Mouse (Mus musculus): ENCODE data around the gene Ank2.
A peak's percentile ranks its signal among the peaks of the same experiment; 100 is the strongest.

Gene Ank2

GRCm38 (mm10) chr3:127498742-127499400, at the start of gene Ank2:
TSS of gene Ank2 (minus strand) at chr3:127499350.
- DNase-seq (ENCODE audit: low spot score), result peak; percentile 62

GRCm38 (mm10) chr3:127547882-127548281, 48.7 kb upstream of the Ank2 start:
- peak; percentile 20 for DNase-seq (ENCODE audit: low spot score)

DNA sequence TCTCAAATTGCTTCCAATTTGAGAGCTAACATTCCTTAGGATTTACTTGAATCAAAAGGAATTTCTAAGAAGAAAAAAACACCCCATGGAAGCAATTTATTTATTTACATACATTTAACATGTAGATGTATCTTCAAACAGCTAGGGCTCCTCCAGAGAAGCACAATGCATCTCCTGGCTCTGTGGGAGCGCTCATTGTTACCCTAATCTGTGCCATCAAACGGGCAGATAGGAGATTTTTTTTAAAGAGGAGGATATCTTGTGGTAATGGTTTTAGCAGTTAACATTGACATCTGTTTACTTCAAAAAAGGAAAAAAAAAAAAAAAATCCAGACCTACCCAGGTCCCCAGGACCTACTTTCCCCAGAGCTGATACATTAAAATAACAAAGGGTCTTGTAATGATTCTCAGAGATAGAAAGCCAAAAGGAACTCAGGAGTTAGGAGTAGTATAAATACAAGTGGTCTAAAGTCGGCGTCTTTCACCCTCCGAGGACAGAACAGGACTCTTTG, 45.5 kb upstream of the Ank2 start:
- DNase-seq (ENCODE audit: low spot score), result no peak

DNA sequence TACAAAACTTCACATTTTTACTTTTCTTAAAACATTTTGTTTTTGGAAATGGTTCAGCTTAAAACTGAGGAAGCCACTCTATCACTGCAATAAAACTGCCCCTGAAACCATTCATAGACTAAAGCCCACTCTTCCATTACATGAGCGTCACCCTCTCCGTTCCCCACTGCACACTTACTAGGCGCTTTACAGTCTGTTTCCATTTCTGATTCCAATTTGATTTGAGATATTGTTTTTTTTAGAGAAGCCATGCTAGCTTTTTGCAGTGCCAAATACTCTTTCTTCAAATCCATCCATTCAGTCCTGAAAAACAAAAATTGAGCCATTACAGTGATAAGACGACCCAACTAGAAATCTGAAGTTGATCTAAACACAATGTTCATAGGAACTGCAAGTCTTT, 44.8 kb upstream of the Ank2 start:
- no peak for DNase-seq (ENCODE audit: low spot score)

GRCm38 (mm10) chr3:127539193-127539592, 40.0 kb upstream of the Ank2 start:
- DNase-seq (ENCODE audit: low spot score), result no peak

- no peak for DNase-seq (ENCODE audit: low spot score)
Measured at GRCm38 (mm10) chr3:127530293-127530692, 31.1 kb upstream of the Ank2 start.

- DNase-seq (ENCODE audit: low spot score), result no peak
Measured at GRCm38 (mm10) chr3:127529824-127530223, 30.7 kb upstream of the Ank2 start.

GRCm38 (mm10) chr3:127529210-127529609, 30.1 kb upstream of the Ank2 start:
- no peak for DNase-seq (ENCODE audit: low spot score)

GRCm38 (mm10) chr3:127527465-127528034, 28.4 kb upstream of the Ank2 start:
- no peak for DNase-seq (ENCODE audit: low spot score)

DNA sequence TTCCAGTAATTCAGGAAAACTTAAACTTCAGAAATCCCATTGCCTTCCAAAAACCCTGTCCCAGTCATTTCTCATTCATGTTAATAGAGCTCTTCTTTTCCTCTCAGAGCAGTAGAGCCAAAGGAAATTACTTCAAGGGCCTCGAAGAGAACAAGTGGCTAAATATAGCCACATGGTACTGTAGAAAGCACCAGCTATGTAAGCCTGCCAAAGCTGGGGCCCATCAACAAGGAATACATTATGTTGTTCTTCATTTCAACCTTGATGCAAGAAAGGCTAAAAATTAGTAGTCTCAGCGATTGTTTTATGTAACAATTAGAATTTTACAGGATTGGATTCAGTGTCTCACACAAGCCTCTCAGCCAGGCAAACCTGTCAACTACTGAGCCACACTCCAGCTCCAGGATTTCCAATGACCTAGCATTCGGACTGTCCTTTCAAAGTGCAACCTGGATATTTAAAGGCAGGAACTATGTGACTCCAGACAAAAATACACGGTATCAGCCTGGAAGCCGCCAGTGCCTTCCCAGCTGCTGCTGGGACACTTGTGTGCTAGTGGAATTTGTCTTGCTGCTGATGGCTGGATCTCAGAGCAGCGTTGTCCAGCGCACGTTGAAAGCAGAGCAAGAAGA, 26.2 kb upstream of the Ank2 start:
- no peak for DNase-seq (ENCODE audit: low spot score)

- DNase-seq (ENCODE audit: low spot score), result no peak
Measured at GRCm38 (mm10) chr3:127521156-127521555, 22.0 kb upstream of the Ank2 start.

- DNase-seq (ENCODE audit: low spot score), result no peak
Measured at GRCm38 (mm10) chr3:127520300-127520699, 21.1 kb upstream of the Ank2 start.

GRCm38 (mm10) chr3:127515251-127515650, 16.1 kb upstream of the Ank2 start:
- no peak for DNase-seq (ENCODE audit: low spot score)

GRCm38 (mm10) chr3:127513699-127514098, 14.5 kb upstream of the Ank2 start:
- DNase-seq (ENCODE audit: low spot score), result no peak

- no peak for DNase-seq (ENCODE audit: low spot score)
Measured at GRCm38 (mm10) chr3:127512794-127513335, 13.7 kb upstream of the Ank2 start.

DNA sequence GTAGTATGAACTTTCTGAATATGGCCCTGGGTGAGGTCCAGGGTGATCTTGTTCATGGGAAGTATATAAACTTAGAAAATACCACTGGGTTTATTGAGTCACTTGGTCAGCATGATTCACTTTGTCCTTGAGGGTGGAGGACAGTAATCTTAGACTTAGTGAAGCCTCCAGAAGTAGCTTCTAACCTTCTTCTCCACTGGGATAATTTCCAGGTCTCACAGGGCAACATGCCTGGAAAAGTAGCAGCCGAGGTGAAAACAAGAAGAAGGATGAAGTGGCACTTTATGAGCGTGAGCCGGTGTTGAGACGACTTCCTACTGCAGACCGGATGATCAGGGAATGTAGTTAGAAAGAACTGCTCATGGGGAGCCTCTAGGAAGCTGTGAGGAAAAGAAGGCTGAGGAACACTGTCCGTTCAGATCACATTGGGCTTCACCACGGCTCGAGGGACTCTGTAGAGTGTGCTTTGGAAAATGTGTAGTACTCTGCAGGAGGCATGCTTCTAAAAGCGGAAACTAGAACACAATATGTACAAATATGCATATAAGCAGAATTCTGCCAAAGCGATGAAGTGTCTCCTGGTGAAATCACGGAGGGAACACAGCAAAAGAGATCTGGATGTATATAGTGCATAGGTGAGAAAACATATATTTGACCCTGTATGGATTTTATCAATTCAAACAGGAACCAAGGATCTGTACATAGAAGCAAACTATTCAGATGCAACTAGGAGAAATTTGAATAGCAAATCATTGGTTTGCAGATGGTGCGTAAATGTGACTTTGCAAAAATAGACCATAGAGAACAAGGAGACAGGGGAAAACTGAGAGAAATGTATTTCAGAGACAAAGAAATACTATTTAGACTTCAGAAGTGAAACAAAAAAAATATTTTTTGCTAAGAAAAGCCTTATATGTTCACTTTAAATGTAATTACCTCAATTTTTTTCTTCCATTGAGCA, 12.9 kb upstream of the Ank2 start:
- no peak for DNase-seq (ENCODE audit: low spot score)

- DNase-seq (ENCODE audit: low spot score), result no peak
Measured at GRCm38 (mm10) chr3:127507878-127508783, 9.0 kb upstream of the Ank2 start.

GRCm38 (mm10) chr3:127498197-127498741, 881 bp downstream of the Ank2 start:
- DNase-seq (ENCODE audit: low spot score), result no peak

GRCm38 (mm10) chr3:127492663-127493062, 6.5 kb downstream of the Ank2 start:
- no peak for DNase-seq (ENCODE audit: low spot score)

DNA sequence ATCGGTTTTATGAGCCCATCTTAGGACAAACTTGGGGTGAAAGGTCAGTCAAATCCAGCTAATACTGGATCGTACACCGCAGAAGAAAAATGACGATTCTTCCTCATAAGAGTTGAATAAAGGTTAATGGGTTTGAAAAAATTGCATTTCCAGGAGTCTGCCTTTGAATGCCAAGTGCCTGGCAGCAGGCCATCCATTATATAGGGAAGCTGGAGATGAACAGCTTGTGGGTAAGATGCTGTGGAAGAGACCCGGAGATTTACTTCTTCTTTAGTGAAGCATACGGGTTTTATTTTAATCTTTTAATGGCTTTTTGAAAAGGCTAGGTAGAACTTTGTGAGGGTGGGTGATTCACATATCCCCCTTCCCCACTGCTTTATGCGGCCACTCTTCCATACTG, 11.8 kb downstream of the Ank2 start:
- no peak for DNase-seq (ENCODE audit: low spot score)

GRCm38 (mm10) chr3:127485174-127485573, 14.0 kb downstream of the Ank2 start:
- no peak for DNase-seq (ENCODE audit: low spot score)

Data from ovary, postnatal 36 days (tissue).